Comparison of ENCODE assay signal across 8 mouse cellular contexts in genomic region chr10:68136051-68136450, GRCm38 (mm10).
A peak's percentile ranks its signal among the peaks of the same experiment; 100 is the strongest.
DNase-seq lines count a peak whose midpoint lies in the region; ATAC-seq and TF ChIP-seq lines count a peak whose summit lies in the region.

No protein-coding gene starts in this region.

- peaks cover 53% of the 10 kb centered on the region for H3K4me1 ChIP-seq in heart, postnatal 0 days (ENCODE audit: control insufficient read depth, insufficient read depth)
- peaks cover 14% of the 10 kb centered on the region; the same call in 1 of the 2 replicates for H3K4me1 ChIP-seq in brown adipose tissue, adult 24 weeks (ENCODE audit: control insufficient read depth, insufficient read depth, insufficient read length, low read length)
- peaks cover 26% of the 10 kb centered on the region for H3K4me1 ChIP-seq in intestine, embryonic 14.5 days (replicated peaks; ENCODE audit: control insufficient read depth, insufficient read depth, low read length)
- H3K4me1 ChIP-seq in midbrain, embryonic 14.5 days (ENCODE audit: control insufficient read depth, insufficient read depth, low read length) = peaks cover 20% of the 10 kb centered on the region

- WGBS in heart, postnatal 0 days = 3% methylated on average over 9 of the region's 9 CpGs
- 3% methylated on average over 9 of the region's 9 CpGs for WGBS in intestine, embryonic 14.5 days
- 4% methylated on average over 9 of the region's 9 CpGs for WGBS in midbrain, embryonic 14.5 days

- no peaks in the 10 kb centered on the region for H3K9me3 ChIP-seq in heart, postnatal 0 days (replicated peaks; ENCODE audit: control insufficient read depth, low read length)
- no peaks in the 10 kb centered on the region for H3K9me3 ChIP-seq in intestine, embryonic 14.5 days (ENCODE audit: control insufficient read depth, low read length)
- peaks cover 5% of the 10 kb centered on the region; the same call in 1 of the 2 replicates for H3K9me3 ChIP-seq in midbrain, embryonic 14.5 days (ENCODE audit: control insufficient read depth, low read length)

- peak overlapping the region; percentile 71 for H3K4me3 ChIP-seq in heart, postnatal 0 days (ENCODE audit: low read depth, low read length)
- H3K4me3 ChIP-seq in brown adipose tissue, adult 24 weeks (ENCODE audit: insufficient read depth, low read depth, low read length) = peak overlapping the region; percentile 85
- peak overlapping the region; percentile 47 for H3K4me3 ChIP-seq in intestine, embryonic 14.5 days (ENCODE audit: low read depth, low read length)
- peak overlapping the region; percentile 27 for H3K4me3 ChIP-seq in midbrain, embryonic 14.5 days (replicated peaks; ENCODE audit: low read depth, low read length)

- no peak for TF ChIP-seq EP300 in heart, postnatal 0 days (IDR thresholded peaks at IDR 0.05; ENCODE audit: low read depth)

- H3K36me3 ChIP-seq in heart, postnatal 0 days (replicated peaks; ENCODE audit: control insufficient read depth, insufficient read depth, low read length) = peaks cover 28% of the 10 kb centered on the region
- peaks cover 31% of the 10 kb centered on the region for H3K36me3 ChIP-seq in intestine, embryonic 14.5 days (ENCODE audit: control insufficient read depth, insufficient read depth, low read length)
- H3K36me3 ChIP-seq in midbrain, embryonic 14.5 days (ENCODE audit: control insufficient read depth, insufficient read depth, low read length) = peaks cover 5% of the 10 kb centered on the region; the same call in 1 of the 2 replicates

- H3K27me3 ChIP-seq in heart, postnatal 0 days (ENCODE audit: control insufficient read depth, insufficient read depth, low read length) = no peaks in the 10 kb centered on the region
- no peaks in the 10 kb centered on the region for H3K27me3 ChIP-seq in intestine, embryonic 14.5 days (replicated peaks; ENCODE audit: control insufficient read depth, insufficient read depth, low read length)
- H3K27me3 ChIP-seq in midbrain, embryonic 14.5 days (ENCODE audit: control insufficient read depth, insufficient read depth, low read length) = no peaks in the 10 kb centered on the region

- intact Hi-C loops in heart, postnatal 36 days (cut with DNase I) = loop anchor here (2.0 kb wide), 1 partner anchor 45 kb away; no protein-coding TSS in a partner anchor
- intact Hi-C loops in left cerebral cortex, postnatal 14 days (cut with DNase I) = no loop called here

- peak overlapping the region; percentile 81 for H3K9ac ChIP-seq in heart, postnatal 0 days (replicated peaks; ENCODE audit: low read depth, low read length)
- peak overlapping the region; percentile 53 for H3K9ac ChIP-seq in intestine, embryonic 14.5 days (ENCODE audit: low read length)
- H3K9ac ChIP-seq in midbrain, embryonic 14.5 days (replicated peaks; ENCODE audit: low read length) = peak overlapping the region; percentile 42

- DNase-seq in heart, postnatal 0 days (ENCODE audit: low spot score) = peak; percentile 60
- no peak for DNase-seq in heart, postnatal 36 days
- DNase-seq in intestine, embryonic 14.5 days (ENCODE audit: low spot score) = no peak
- DNase-seq in midbrain, embryonic 14.5 days = peak; percentile 24
- DNase-seq in left cerebral cortex, postnatal 14 days (ENCODE audit: low spot score in 2 of 2) = no peak
- DNase-seq in cerebellum, adult 8-10 months = no peak
- no peak for DNase-seq in gastrocnemius, postnatal 4 days (ENCODE audit: low spot score in 2 of 2)

- TF ChIP-seq CTCF in heart, postnatal 0 days (IDR thresholded peaks at IDR 0.05; ENCODE audit: low read depth) = no peak

- ATAC-seq in heart, postnatal 0 days (ENCODE audit: insufficient read depth, low read depth) = no peak
- 0 out of 2 replicates have a peak, but pooled peaks have one; percentile 9 for ATAC-seq in intestine, embryonic 14.5 days (replicated peaks; ENCODE audit: low FRiP score, low TSS enrichment, low read depth)
- ATAC-seq in midbrain, embryonic 14.5 days (ENCODE audit: low FRiP score, low TSS enrichment) = no peak

- H3K27ac ChIP-seq in heart, postnatal 0 days (ENCODE audit: low read depth) = peak overlapping the region; percentile 97
- H3K27ac ChIP-seq in brown adipose tissue, adult 24 weeks (replicated peaks; ENCODE audit: low read depth, low read length) = peak overlapping the region; percentile 93
- peak overlapping the region; percentile 85 for H3K27ac ChIP-seq in intestine, embryonic 14.5 days (ENCODE audit: low read depth)
- H3K27ac ChIP-seq in midbrain, embryonic 14.5 days (replicated peaks; ENCODE audit: low read depth, low read length) = peak overlapping the region; percentile 63

- H3K4me2 ChIP-seq in heart, postnatal 0 days (ENCODE audit: low read depth, low read length) = peak overlapping the region; percentile 64
- H3K4me2 ChIP-seq in intestine, embryonic 14.5 days (ENCODE audit: low read length) = peak overlapping the region; percentile 66
- peak overlapping the region; percentile 58 for H3K4me2 ChIP-seq in midbrain, embryonic 14.5 days (ENCODE audit: low read length)

Comparison
In these comparisons a context has a peak if more than half of its experiments do, and no peak if none do; other contexts are left out.
1. DNase-seq: peak in heart, postnatal 0 days (single experiment) and midbrain, embryonic 14.5 days (single experiment); none in heart, postnatal 36 days (0 of 2), intestine, embryonic 14.5 days (single experiment), left cerebral cortex, postnatal 14 days (0 of 2), cerebellum, adult 8-10 months (single experiment) and gastrocnemius, postnatal 4 days (0 of 2).
2. H3K4me3 ChIP-seq: peak in every context shown above with its lines; median percentile 85 in brown adipose tissue, adult 24 weeks; 71 in heart, postnatal 0 days; 47 in intestine, embryonic 14.5 days; 27 in midbrain, embryonic 14.5 days.
3. Peak in every context shown above with its lines, with median percentiles within 50 percentile points of each other: H3K27ac ChIP-seq, H3K4me2 ChIP-seq and H3K9ac ChIP-seq.